Comparison of ENCODE assay signal across 8 mouse cellular contexts in genomic region chr7:3703879-3704441, GRCm38 (mm10). TPM values are rescaled to one million over a fixed set of nuclear protein-coding genes. Genes with fewer than 3 reads are reported as not detected.
DNase-seq lines count a peak whose midpoint lies in the region; ATAC-seq and TF ChIP-seq lines count a peak whose summit lies in the region.

Rps9 (plus strand) TSS chr7:3703993.

- TF ChIP-seq CTCF in liver, embryonic 14.5 days (IDR thresholded peaks at IDR 0.05; ENCODE audit: low read depth): peak; percentile 36; the same call in 1 of the 2 replicates
- peak; percentile 20; the same call in 1 of the 2 replicates for TF ChIP-seq CTCF in stomach, postnatal 0 days (IDR thresholded peaks at IDR 0.05; ENCODE audit: low read depth)

- ATAC-seq in heart, embryonic 15.5 days (replicated peaks; ENCODE audit: insufficient number of reproducible peaks, insufficient read depth, low FRiP score, low read depth): peak; percentile 95
- ATAC-seq in liver, embryonic 14.5 days (ENCODE audit: insufficient read depth): peak; percentile 92
- peak; percentile 95 for ATAC-seq in neural tube, embryonic 11.5 days (ENCODE audit: insufficient read depth, low FRiP score, low TSS enrichment)
- peak; percentile 95 for ATAC-seq in stomach, postnatal 0 days (ENCODE audit: low FRiP score, low TSS enrichment)

- H3K27me3 ChIP-seq in forebrain, embryonic 10.5 days (ENCODE audit: poor library complexity, severe bottlenecking): no peaks in the 10 kb centered on the region
- no peaks in the 10 kb centered on the region for H3K27me3 ChIP-seq in heart, embryonic 15.5 days
- H3K27me3 ChIP-seq in liver, embryonic 14.5 days (ENCODE audit: control insufficient read depth, insufficient read depth, low read length): no peaks in the 10 kb centered on the region
- no peaks in the 10 kb centered on the region for H3K27me3 ChIP-seq in neural tube, embryonic 11.5 days (ENCODE audit: control insufficient read depth, insufficient read depth, low read length)
- no peaks in the 10 kb centered on the region for H3K27me3 ChIP-seq in stomach, postnatal 0 days (ENCODE audit: control insufficient read depth, insufficient read depth, low read length)

- peak; percentile 93 to 95 for DNase-seq in CD8-positive naive resting alpha-beta T cell, adult 2 months (ENCODE audit: low read depth in 2 of 2, low spot score in 2 of 2)
- peak; percentile 94 for DNase-seq in c-Kit-positive CD71-negative TER-119-negative erythroid progenitor cells, embryonic 14.5 days (ENCODE audit: low read depth)
- DNase-seq in forebrain, embryonic 10.5 days (ENCODE audit: extremely low spot score, low spot score): peak; percentile 97
- peak; percentile 98 for DNase-seq in kidney, postnatal 25 days
- DNase-seq in liver, embryonic 14.5 days (ENCODE audit: low read depth in 3 of 3, low spot score in 3 of 3): peak; percentile 92 to 93 (median 93)
- peak; percentile 94 for DNase-seq in neural tube, embryonic 11.5 days (ENCODE audit: low spot score)
- peak; percentile 97 for DNase-seq in stomach, postnatal 0 days (ENCODE audit: low spot score)

- 1% methylated on average over 42 of the region's 42 CpGs for WGBS in forebrain, embryonic 10.5 days
- WGBS in heart, embryonic 15.5 days: 2% methylated on average over 42 of the region's 42 CpGs
- 1% methylated on average over 42 of the region's 42 CpGs for WGBS in liver, embryonic 14.5 days (ENCODE audit: insufficient replicate concordance)
- 2% methylated on average over 42 of the region's 42 CpGs for WGBS in neural tube, embryonic 11.5 days
- WGBS in stomach, postnatal 0 days: 2% methylated on average over 42 of the region's 42 CpGs

- H3K27ac ChIP-seq in forebrain, embryonic 10.5 days: peak within 1 kb of the TSS; percentile 96
- peak within 1 kb of the TSS; percentile 91 for H3K27ac ChIP-seq in heart, embryonic 15.5 days
- H3K27ac ChIP-seq in liver, embryonic 14.5 days: peak within 1 kb of the TSS; percentile 90
- peak within 1 kb of the TSS; percentile 67 for H3K27ac ChIP-seq in neural tube, embryonic 11.5 days (ENCODE audit: low read depth, low read length)
- peak within 1 kb of the TSS; percentile 95 for H3K27ac ChIP-seq in stomach, postnatal 0 days (replicated peaks)

- H3K4me1 ChIP-seq in forebrain, embryonic 10.5 days: peaks cover 26% of the 10 kb centered on the region
- peaks cover 18% of the 10 kb centered on the region for H3K4me1 ChIP-seq in heart, embryonic 15.5 days (replicated peaks)
- peaks cover 5 to 10% of the 10 kb centered on the region in 2 experiments; a peak in 2 of 4 replicates for H3K4me1 ChIP-seq in liver, embryonic 14.5 days (replicated peaks; ENCODE audit: control insufficient read depth in 2 of 2, insufficient read depth in 2 of 2, low read length in 1 of 2)
- H3K4me1 ChIP-seq in neural tube, embryonic 11.5 days (ENCODE audit: control insufficient read depth, insufficient read depth, low read length): peaks cover 5% of the 10 kb centered on the region
- H3K4me1 ChIP-seq in stomach, postnatal 0 days (replicated peaks; ENCODE audit: control insufficient read depth, insufficient read depth): peaks cover 4% of the 10 kb centered on the region; the same call in 1 of the 2 replicates

- no peak for TF ChIP-seq EP300 in liver, embryonic 14.5 days (IDR thresholded peaks at IDR 0.05; ENCODE audit: low read depth)
- TF ChIP-seq EP300 in stomach, postnatal 0 days (optimal IDR thresholded peaks at IDR 0.05): no peak

- peak within 1 kb of the TSS; percentile 85 for H3K4me3 ChIP-seq in forebrain, embryonic 10.5 days
- H3K4me3 ChIP-seq in heart, embryonic 15.5 days: peak within 1 kb of the TSS; percentile 79
- peak within 1 kb of the TSS; percentile 88 to 99 for H3K4me3 ChIP-seq in liver, embryonic 14.5 days (ENCODE audit: insufficient read depth in 1 of 2, low read depth in 2 of 2, low read length in 2 of 2)
- H3K4me3 ChIP-seq in neural tube, embryonic 11.5 days (ENCODE audit: low read depth, low read length): peak within 1 kb of the TSS; percentile 92
- H3K4me3 ChIP-seq in stomach, postnatal 0 days (ENCODE audit: low read depth, low read length): peak within 1 kb of the TSS; percentile 63

- peak within 1 kb of the TSS; percentile 79 for H3K4me2 ChIP-seq in heart, embryonic 15.5 days
- H3K4me2 ChIP-seq in liver, embryonic 14.5 days (ENCODE audit: low read depth): peak within 1 kb of the TSS; percentile 92
- H3K4me2 ChIP-seq in neural tube, embryonic 11.5 days (ENCODE audit: low read depth): peak within 1 kb of the TSS; percentile 96
- peak within 1 kb of the TSS; percentile 73 for H3K4me2 ChIP-seq in stomach, postnatal 0 days (replicated peaks; ENCODE audit: low read depth)

- H3K36me3 ChIP-seq in forebrain, embryonic 10.5 days (replicated peaks): peaks cover 70% of the 10 kb centered on the region
- H3K36me3 ChIP-seq in heart, embryonic 15.5 days: peaks cover 39% of the 10 kb centered on the region
- H3K36me3 ChIP-seq in liver, embryonic 14.5 days (replicated peaks; ENCODE audit: control insufficient read depth, insufficient read depth, low read depth): peaks cover 32% of the 10 kb centered on the region
- H3K36me3 ChIP-seq in neural tube, embryonic 11.5 days (ENCODE audit: control insufficient read depth, insufficient read depth, low read length): peaks cover 7% of the 10 kb centered on the region
- peaks cover 10% of the 10 kb centered on the region for H3K36me3 ChIP-seq in stomach, postnatal 0 days (ENCODE audit: control insufficient read depth, insufficient read depth, low read length)

- H3K9ac ChIP-seq in heart, embryonic 15.5 days: peak within 1 kb of the TSS; percentile 76
- peak within 1 kb of the TSS; percentile 91 for H3K9ac ChIP-seq in liver, embryonic 14.5 days (replicated peaks)
- H3K9ac ChIP-seq in neural tube, embryonic 11.5 days (ENCODE audit: low read length): peak within 1 kb of the TSS; percentile 86
- H3K9ac ChIP-seq in stomach, postnatal 0 days (ENCODE audit: low read length): peak within 1 kb of the TSS; percentile 82

- H3K9me3 ChIP-seq in forebrain, embryonic 10.5 days: no peaks in the 10 kb centered on the region
- H3K9me3 ChIP-seq in heart, embryonic 15.5 days (replicated peaks): no peaks in the 10 kb centered on the region
- H3K9me3 ChIP-seq in liver, embryonic 14.5 days (ENCODE audit: control insufficient read depth, low read length): no peaks in the 10 kb centered on the region
- H3K9me3 ChIP-seq in neural tube, embryonic 11.5 days (ENCODE audit: control insufficient read depth, low read length): no peaks in the 10 kb centered on the region
- H3K9me3 ChIP-seq in stomach, postnatal 0 days (ENCODE audit: control insufficient read depth, low read length): no peaks in the 10 kb centered on the region

RNA-seq across cellular contexts. Expression of gene Rps9, which starts in this region (rescaled TPM):
- polyA plus RNA-seq in forebrain, embryonic 10.5 days (2016; fragmentation: Nextera tagmentation; extraction: Ambion mirVana): 1,434 and 1,436 TPM in 2 replicates
- 826 and 843 TPM in 2 replicates for polyA plus RNA-seq in heart, embryonic 15.5 days (2015; fragmentation: Nextera tagmentation; extraction: Ambion mirVana)
- 680 and 1,914 TPM in 2 replicates for polyA plus RNA-seq in liver, embryonic 14.5 days (2012; rRNA removed)
- polyA plus RNA-seq in liver, embryonic 14.5 days (2014; fragmentation: Nextera tagmentation; extraction: Ambion mirVana): 960 and 985 TPM in 2 replicates
- polyA plus RNA-seq in neural tube, embryonic 11.5 days (2014; fragmentation: Nextera tagmentation; extraction: Ambion mirVana): 1,156 and 1,182 TPM in 2 replicates
- polyA plus RNA-seq in stomach, postnatal 0 days (2015; fragmentation: Nextera tagmentation; extraction: Ambion mirVana): 1,098 and 1,141 TPM in 2 replicates

Comparison
In these comparisons a context has a peak if more than half of its experiments do, and no peak if none do; other contexts are left out.
1. Peak in every context shown above with its lines: DNase-seq, ATAC-seq, H3K4me3 ChIP-seq and H3K27ac ChIP-seq.